Mouse (Mus musculus) G1E (cell line): ENCODE data around the gene Dpp7.

Source experiments
- CTCF ChIP-seq: IDR thresholded peaks from 2 replicates; pipeline ENCODE4 v1.5.1; 2012; ENCODE audit warnings: low read depth, low read length, inconsistent platforms, mixed read lengths
- GATA1 ChIP-seq: IDR thresholded peaks from 2 replicates; pipeline ENCODE4 v1.6.1; 2012; ENCODE audit warnings: borderline replicate concordance, low read length, inconsistent platforms, mixed read lengths
- GATA2 ChIP-seq: IDR thresholded peaks from 2 replicates; pipeline ENCODE4 v1.6.1; 2012; ENCODE audit warnings: low read depth, low read length, inconsistent platforms, borderline replicate concordance

- no peak for TF ChIP-seq GATA1
- TF ChIP-seq CTCF = no peak
- no peak for TF ChIP-seq GATA2
Observed at GRCm38 (mm10) chr2:25372644-25373391, 16.7 kb upstream of the Dpp7 start.
